Mouse (Mus musculus): ENCODE measurements at regions not wholly inside any gene's neighbourhood (a gene's known extent, or its start where the extent isn't known, plus 50 kb on each side); places are given as distances from the start of the nearest gene placed in this dataset.

DNA sequence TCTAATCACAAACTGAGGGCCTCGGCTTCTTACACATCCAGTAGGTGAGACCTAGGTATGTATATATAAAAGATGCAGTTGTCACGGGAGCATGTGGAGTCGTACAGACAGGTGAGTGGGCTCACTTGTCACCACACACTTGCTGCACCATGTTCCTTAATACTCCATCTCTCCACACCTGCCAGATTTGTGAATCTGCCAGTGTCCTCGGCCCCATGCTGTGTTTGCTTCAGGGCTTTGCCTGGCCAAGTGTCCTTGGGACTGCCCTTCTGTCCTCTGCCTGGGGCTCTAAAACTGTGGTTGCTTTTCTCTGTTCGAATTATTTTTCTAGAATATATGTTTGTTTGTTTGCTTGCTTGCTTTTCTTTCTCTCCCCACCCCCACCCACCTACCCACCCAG is 126.0 kb upstream of the Syt13 start:
- intact Hi-C loops (cut with DNase I) = no loop called here

DNA sequence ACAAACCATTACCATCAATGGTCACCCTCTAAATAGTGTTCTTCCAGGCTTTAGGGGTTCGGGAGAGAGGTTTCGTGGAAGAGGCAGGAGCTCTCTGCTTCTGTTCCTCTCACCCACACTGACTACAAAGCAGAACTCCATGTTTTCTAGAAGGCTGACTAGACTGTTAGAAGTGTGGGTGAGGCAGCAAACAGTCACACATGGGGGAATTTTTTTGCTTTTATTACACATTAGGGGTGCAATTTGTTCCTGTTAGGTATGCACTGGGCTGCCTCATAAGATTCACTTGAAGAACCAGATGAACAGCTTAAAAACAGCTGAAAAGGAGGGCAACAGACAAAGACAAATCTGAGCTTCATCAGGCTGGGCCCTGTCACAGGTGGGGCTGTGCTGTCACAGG is 124.5 kb upstream of the Syt13 start:
- intact Hi-C loops (cut with DNase I) = no loop called here
- DNase-seq = no peak

More for the DNA sequence above, 126.0 kb upstream of the Syt13 start:
- DNase-seq = no peak

DNA sequence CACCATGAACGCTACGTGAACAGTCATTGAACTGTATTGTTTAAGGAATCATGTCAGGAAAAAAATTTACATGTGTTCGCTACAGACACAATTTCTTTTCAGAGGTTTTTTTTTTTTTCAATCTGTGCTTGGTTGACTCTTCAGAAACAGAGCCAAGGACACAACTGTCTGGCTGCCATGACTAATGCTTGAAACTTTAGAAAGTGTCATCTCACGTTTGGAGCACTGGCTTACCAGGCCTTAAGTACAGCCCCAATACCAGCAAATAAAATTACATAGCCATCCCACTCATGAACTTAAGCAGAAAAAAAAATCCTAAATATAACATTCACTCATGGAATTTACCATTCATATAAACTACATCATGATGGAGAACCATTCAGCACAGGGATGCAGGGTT is 115.1 kb upstream of the Syt13 start:
- intact Hi-C loops (cut with DNase I) = no loop called here
- DNase-seq = no peak

DNA sequence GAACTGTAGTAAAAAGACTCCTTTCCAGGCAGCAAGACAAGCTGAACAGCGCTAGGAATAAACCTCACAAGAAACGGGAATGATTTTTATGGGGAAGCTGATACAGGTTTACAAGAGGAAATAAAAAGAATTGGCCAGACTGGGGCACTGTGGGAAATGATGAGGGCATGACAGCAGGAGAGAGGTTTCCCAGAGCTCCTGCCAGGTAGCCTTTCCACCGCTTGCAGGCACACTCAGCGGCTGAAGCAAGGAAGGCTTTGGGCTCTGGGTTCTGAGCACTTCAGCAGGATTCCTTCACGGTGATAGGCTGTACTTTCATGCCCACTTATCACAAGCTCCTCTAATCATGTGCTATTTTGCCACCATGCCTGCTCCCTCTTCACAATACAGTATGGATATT is 114.2 kb upstream of the Syt13 start:
- no peak for DNase-seq
- intact Hi-C loops (cut with DNase I) = no loop called here

DNA sequence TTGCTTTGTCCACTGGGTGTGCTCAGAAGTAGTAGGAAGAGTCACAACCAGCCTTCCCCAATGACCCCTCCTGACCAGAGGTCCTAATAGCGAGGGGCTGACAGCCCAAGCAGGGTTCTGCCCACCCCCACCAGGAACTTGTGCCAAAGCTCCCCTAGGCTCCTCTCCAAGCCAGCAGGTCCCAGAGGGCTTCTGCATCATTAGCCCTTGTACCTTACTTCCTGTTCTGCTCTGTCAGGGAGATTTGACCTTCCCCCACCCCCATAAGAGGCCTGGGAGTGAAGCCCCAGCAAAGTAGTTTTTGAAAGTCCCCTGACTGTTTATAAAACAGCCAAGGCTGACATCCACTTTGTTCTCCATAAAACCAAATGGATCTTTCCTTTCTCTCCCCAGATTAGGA is 110.0 kb upstream of the Syt13 start:
- intact Hi-C loops (cut with DNase I) = no loop called here
- peak in 1 of 2 experiments; percentile 9 for DNase-seq

DNA sequence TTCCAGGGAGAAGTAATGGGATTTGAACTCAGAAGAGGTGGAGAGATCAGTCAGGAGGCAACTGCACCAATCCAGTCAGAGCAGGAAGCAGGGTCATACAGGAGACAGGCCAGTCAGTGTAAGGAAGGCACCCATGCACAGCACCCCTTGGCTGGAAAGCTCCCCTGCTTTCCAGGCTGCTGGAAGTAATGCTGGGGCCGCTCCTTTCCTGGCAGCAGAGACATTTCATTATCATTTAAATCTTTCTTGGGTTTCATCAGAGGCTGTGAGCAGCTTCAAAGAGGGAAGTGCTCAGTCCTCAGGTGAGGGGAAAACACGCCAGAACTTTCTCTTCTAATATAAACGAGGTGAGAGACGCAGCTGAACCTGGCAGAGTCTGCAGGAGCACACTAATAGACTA is 109.1 kb upstream of the Syt13 start:
- no peak for DNase-seq
- intact Hi-C loops (cut with DNase I) = loop anchor here (2.0 kb wide), 1 partner anchor 63 kb away; no protein-coding TSS in a partner anchor

DNA sequence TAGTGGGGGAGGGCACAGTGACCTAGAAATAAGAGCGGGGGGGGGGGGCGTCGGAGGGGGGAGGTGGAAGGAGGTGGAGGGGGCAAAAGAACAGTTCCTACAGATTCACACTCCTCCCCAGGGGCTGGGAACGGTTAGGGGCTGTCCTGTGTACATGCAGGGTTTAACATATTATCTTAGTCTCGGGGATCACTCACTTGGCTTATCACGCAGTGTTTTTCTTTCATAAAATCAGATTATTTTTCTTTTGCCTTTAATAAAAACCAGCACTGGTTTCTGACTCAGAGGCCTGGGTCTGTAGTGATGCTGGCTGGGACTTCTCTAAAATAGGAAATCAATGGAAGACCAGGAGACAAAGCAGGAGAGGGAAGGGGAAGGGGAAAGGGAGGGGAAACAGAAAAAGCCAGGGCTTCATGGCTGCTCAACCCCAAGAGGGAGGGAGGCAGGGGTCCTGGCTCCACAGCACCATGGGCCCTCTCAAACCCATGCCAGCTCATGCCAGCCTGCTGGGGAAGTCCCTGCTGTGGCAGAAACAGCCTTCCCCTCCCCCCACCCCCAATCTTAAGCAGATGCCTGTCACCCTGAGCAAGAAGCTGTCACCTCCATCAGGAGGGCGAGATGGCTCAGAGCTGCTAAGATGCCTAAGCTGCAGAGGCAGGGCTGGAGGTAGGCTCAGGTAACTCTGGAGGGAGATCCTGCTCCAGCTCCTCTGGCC is 108.3 kb upstream of the Syt13 start:
- intact Hi-C loops (cut with DNase I) = loop anchor here (2.0 kb wide), 1 partner anchor 64 kb away; no protein-coding TSS in a partner anchor
- DNase-seq = no peak

DNA sequence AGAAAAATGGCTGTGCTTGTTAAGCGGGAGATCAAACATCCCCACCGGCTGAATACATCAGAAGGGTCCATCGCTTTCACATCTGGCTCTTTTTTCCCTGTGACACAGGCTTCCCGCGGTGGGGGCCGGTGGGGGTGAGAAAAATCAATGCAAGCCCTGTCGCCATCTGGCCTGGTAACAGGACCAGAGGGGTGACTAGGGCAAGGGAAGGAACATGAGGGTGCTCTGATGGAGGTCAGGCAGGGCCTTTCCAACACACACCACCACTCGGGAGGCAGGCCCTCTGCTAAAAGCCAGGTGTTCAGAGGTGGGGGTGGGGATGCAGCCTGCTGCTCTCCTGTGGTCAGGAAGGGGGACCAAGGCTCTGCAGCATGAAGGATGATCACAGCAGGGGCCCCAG is 107.5 kb upstream of the Syt13 start:
- intact Hi-C loops (cut with DNase I) = loop anchor here (2.0 kb wide), 1 partner anchor 65 kb away; no protein-coding TSS in a partner anchor
- DNase-seq = no peak

DNA sequence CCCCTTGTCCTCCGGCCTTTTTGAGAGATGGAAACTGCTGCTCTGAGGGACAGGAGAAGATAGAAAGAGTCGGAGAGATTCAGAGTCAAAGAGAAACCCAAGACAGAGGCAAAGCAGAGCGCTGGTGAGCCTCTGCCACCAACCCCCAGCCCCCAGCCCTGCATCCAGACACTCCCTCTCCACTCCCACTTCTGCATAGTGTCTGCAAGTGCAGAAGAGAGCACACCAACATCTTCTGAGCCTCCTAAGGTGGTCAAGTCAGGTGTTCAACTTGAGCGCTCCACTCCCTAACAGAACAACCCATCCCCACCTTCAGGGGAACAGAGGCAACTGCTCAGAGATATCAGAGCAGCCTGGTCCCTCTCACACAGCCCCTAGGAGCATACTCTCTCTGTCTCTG is 106.8 kb upstream of the Syt13 start:
- intact Hi-C loops (cut with DNase I) = no loop called here
- DNase-seq = no peak

DNA sequence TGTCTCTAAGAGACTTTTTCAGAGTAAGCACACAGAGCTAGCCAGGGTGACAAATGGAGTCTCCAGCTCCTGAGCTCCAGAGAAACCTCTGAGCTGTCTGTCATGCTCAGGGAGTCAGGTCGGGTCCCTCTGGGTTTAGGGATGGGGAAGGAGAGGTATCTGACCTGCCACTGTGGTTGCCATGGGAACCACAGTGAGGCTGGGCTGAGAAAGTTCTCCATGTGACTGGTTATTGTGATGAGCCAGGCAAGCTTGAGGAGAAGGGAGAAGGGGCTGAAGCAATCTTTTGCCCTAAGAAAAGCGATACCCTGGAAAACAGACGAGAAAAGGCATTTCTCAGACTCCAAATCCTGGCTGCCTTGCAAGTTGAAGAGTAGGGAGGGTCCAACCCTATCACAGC is 105.7 kb upstream of the Syt13 start:
- intact Hi-C loops (cut with DNase I) = no loop called here

DNA sequence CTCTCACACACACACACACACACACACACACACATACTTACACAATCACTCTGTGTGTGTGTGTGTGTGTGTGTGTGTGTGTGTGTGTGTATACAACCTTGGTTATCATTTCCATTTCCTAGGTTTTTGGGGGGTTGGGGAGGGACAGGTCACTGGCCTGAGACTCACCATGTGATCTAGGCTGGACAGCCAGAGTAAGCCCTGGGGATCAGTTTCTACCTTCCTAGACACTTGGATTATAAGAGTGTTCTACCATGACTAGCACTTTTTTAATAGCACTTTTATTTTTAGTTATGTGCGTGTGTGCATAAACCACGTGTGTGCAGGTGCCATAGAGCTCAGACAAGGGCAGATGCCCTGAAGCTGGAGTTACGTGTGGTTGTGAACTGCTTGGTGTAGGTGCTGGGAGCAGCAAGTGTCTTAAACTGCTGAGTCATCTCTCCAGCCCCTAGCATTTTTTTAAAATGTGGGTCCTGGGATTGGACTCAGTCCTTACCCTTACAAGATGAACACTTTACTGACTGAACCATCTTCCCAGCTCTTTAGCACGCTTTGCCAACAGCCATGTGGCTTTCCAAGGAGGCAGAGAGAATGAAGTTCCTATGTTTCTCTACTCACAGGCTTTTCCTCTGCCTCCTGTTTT is 105.1 kb upstream of the Syt13 start:
- intact Hi-C loops (cut with DNase I) = loop anchor here (1.0 kb wide), 2 partner anchors 201 to 324 kb away; no protein-coding TSS in a partner anchor
- DNase-seq = no peak

More for the DNA sequence above, 105.7 kb upstream of the Syt13 start:
- no peak for DNase-seq

DNA sequence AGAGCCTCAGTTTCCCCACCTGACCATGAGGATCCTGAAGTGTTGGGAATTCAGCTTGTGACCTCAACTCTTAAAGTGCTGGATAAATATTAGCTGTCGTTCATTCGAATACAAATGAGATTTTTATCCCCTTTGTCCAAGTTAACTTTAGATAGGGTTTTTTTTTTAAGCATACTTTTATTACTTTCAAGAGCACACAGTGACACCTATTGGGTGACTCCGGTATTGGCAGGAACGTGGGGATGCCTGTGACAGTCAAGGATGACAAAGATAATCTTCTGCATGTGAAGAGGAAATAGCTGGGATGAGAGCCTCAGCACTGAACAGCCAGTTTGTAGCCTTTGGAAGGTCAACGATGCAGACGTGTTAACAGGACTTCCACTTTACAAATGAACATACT is 103.9 kb upstream of the Syt13 start:
- peak; percentile 56 to 72 for DNase-seq
- intact Hi-C loops (cut with DNase I) = loop anchor here (1.0 kb wide), 2 partner anchors 202 to 325 kb away; no protein-coding TSS in a partner anchor

DNA sequence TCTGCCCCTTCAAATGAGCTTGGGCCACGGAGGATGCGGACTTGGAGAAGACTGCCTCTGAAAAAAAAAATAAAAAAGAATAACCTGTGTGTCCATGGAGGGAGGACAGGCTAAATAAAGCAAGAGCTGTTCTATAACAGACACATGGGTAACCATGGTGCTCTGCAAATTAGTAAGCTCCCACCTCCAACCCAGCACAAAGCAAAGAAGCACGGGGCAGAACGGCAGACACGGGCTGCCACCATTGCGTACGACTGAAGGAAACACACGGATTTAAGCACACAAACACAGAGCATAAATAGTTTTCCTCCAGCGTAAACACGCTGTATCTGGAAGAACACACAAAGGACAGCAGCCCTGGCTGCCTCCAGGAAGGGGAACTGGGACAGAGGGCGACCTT is 101.9 kb upstream of the Syt13 start:
- intact Hi-C loops (cut with DNase I) = no loop called here
- DNase-seq = no peak

DNA sequence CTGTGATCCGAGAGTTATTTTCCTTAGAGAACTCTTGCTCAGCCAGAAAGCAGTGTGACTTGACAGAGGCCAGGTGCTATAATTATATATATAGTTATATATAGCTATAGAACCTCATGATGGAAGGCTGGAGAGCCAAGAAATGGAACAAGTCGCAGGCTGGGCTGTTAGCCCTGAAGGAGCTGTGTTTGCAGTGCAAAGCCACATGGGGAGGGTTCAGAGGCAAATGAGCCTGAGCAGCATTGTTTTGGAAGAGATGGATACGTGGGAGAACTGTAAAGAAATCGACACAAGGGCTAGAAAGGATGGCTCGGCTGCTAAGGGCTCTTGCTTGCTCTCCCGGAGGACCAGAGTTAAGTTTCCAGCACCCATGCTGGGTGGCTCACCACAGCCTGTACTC is 95.3 kb upstream of the Syt13 start:
- intact Hi-C loops (cut with DNase I) = no loop called here
- no peak for DNase-seq

DNA sequence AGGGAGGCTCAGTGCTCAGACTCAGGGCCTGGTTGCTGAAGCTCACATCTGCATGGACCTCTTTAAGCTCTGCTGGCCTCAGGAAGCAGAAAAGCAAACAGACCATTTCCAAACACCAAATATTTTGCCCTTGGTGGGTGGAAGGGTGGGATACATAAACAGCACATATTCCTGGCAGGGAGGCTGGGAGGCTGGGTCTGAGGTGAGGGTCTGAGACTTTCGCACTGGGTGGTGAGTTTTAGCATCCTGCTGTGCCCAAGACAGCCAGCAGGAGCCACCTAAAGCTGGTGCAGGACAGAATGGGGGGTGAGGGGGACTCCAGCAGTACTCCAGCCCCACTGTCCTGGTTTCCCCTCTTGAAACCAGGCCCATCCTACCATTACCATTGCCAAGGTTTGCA is 90.6 kb upstream of the Syt13 start:
- intact Hi-C loops (cut with DNase I) = no loop called here
- no peak for DNase-seq

DNA sequence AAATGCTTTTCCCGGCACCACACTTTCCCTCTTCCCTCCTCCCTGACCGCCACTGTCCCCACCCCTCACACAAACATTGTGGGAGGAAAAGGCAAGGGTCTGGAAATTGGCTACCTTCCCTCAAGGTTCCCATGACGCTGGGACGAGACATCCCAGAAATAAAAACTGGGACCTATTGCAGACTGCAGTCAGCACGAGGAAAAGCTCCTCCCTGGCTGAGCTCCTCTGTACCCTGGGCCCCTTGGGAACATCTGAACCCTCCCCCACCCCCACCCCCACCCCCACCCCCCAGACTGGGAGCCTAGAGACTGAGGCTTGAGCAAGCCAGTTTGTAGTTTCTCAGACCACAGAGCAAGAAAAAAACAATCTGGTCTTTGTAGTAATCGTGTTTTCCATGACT is 89.5 kb upstream of the Syt13 start:
- no peak for DNase-seq
- intact Hi-C loops (cut with DNase I) = no loop called here

DNA sequence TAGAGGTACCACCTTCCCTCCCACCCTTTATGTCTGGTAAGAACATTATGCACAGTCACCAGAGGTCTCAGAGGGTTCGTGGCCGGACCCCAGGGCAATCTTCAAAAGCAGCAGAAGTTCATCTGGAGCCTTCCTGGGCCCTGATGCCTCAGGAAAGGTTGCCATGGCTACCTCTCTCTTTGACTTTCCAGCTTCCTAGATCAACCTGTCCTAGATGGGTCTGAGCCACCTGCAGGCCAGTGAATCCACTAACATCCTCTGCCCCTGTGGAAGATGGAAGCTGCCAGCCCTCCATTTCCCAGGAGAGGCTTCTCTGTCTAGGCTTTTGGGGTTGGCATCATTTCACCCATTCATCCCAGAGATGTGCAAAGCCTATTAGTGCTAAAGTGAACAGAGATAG is 84.8 kb upstream of the Syt13 start:
- DNase-seq = no peak
- intact Hi-C loops (cut with DNase I) = no loop called here

DNA sequence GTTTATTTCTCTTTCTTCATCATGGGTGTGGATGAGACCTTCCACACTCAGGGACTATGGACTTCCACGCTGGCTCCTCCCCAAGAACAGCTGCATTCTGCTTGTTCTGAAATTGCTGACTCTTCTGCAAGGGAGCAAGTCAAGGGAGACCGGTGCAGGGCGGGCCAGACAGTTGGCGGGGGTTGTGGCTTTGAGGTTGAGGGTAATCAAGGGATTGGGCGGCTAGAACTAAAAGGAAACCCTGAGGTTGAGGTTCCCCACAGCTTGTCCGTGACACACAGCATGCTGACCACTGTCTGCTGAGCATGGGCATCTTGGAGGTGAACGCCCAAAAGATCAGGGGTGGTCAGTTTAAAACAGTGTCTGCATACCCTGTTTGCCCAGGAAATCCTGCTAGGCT is 83.1 kb upstream of the Syt13 start:
- DNase-seq = no peak
- intact Hi-C loops (cut with DNase I) = no loop called here

DNA sequence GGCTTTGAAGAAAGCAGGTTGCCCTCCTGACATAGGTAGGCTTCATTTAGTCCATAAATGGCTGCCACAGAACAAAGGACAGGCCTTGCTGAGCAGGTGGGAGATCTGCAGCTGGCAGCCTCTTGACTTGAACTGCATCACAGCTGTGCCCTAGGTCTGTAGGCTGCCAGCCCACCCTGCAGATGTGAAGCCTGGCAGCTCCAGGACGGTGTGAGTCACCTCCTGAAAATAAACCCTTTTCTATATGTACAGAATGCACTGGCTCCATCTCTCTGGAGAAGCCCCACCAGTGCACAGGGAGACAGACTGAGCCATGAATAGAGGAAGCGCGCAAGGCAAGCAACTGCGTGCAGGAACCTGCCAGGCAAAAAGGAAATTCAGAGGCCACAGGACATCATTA is 78.7 kb upstream of the Syt13 start:
- no peak for DNase-seq
- intact Hi-C loops (cut with DNase I) = no loop called here

DNA sequence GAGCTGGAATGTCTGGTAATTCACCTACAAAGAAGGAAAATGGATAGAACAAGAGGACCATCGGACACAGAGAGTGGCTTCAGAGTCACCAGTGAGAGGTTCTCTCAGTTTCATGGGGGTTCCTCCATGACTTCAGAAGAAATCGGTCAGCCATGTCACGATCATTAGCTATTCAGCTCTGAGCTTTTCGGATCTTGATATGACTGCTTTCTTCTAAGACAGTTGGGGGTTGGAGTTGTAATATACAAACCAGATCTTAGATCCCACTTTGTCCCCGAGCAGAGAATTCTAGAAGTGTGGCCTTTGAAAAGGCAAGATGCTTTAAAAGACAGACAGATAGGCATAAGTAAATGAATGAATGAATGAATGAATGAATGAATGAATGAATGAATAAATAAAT is 76.9 kb upstream of the Syt13 start:
- DNase-seq = no peak
- intact Hi-C loops (cut with DNase I) = no loop called here

DNA sequence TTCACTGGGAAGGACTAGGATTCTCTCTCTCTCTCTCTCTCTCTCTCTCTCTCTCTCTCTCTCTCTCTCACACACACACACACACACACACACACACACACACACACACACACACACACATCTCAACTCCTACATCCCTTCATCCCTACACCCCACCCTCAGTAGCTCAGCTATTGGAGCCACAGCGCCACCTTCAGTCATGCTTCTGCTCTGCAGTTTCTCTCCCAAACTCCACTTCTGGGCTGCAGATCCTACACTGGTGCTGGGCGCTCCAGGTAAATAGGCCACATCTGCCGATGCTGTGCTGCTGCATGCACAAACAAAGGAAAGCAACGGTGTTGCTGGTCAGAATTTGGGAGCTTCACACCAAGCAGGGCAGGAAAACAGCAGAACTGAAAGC is 74.9 kb upstream of the Syt13 start:
- peak; percentile 40 to 65 for DNase-seq
- intact Hi-C loops (cut with DNase I) = no loop called here

DNA sequence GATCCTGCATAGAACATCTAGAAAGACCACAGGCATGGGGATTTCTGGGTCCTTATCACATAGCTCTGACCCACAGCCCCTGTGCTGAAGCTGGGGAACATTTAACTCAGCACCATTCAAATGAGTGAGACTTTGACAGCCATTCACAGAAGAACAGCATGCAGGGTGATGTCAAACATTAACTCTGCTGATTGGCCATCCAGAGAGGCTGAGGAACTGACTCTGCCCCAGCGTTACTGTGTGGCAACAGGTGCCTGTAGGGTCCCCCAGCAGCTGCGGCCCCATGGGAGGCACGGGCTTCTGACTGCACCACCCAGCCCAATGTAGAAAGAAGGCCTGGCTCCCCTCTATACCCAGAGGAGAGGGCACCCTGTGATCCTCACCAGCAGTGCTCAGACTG is 73.3 kb upstream of the Syt13 start:
- DNase-seq = no peak
- intact Hi-C loops (cut with DNase I) = no loop called here

Measured in heart, postnatal 14 days (tissue).